Mouse (Mus musculus) MEL (cell line): Measurements from ENCODE around the gene Pcbp3. TPM values are rescaled to one million over a fixed set of nuclear protein-coding genes. Genes with fewer than 3 reads are reported as not detected.

Source experiments
- DNase-seq: peaks from one replicate; pipeline ENCODE4 v3.0.0; 2011; ENCODE audit warnings: low read depth, low spot score
- H3K27ac ChIP-seq: 2 replicates; pipeline ENCODE4 v1.5.1; 2012; ENCODE audit warnings: low read depth, mild to moderate bottlenecking, control low read depth, low read length, moderate library complexity; ENCODE audit not compliant: control insufficient read depth
- H3K27me3 ChIP-seq, 2 experiments: fragments of 150-350 bp in 1 of 2; sonication (generic) in 1 of 2; 2 replicates each; pipeline ENCODE4 v1.6.1; 2012; ENCODE audit warnings: low read length in 2 of 2, mild to moderate bottlenecking in 2 of 2, improper control_type of control experiment in 1 of 2, moderate library complexity in 1 of 2; ENCODE audit not compliant: insufficient read depth in 2 of 2, control insufficient read depth in 1 of 2
- H3K36me3 ChIP-seq, 2 experiments: 2 replicates each; pipeline ENCODE4 v1.6.1; 2012 to 2014; ENCODE audit warnings: low read length in 2 of 2, improper control_type of control experiment in 1 of 2, inconsistent platforms in 1 of 2, mild to moderate bottlenecking in 1 of 2; ENCODE audit not compliant: insufficient read depth in 2 of 2, control insufficient read depth in 1 of 2
- H3K4me1 ChIP-seq, 2 experiments: fragments of 150-350 bp in 1 of 2; sonication (generic) in 1 of 2; 2 replicates each; pipeline ENCODE4 v1.6.1; 2012; ENCODE audit warnings: low read length in 2 of 2, improper control_type of control experiment in 1 of 2, mild to moderate bottlenecking in 1 of 2; ENCODE audit not compliant: insufficient read depth in 2 of 2, control insufficient read depth in 1 of 2
- H3K4me3 ChIP-seq, 2 experiments: fragments of 150-350 bp in 1 of 2; sonication (generic) in 1 of 2; 2 replicates each; pipeline ENCODE4 v1.5.1; 2012; ENCODE audit warnings: low read depth in 2 of 2, low read length in 2 of 2, mild to moderate bottlenecking in 2 of 2, moderate library complexity in 2 of 2, control low read depth in 1 of 2, improper control_type of control experiment in 1 of 2; ENCODE audit not compliant: control insufficient read depth in 1 of 2, insufficient read depth in 1 of 2
- H3K79me2 ChIP-seq: 2 replicates; pipeline ENCODE4 v1.6.1; 2012; ENCODE audit warnings: mild to moderate bottlenecking, low read length, moderate library complexity; ENCODE audit not compliant: control insufficient read depth, poor library complexity, insufficient read depth
- H3K9ac ChIP-seq: 2 replicates; pipeline ENCODE4 v1.6.1; 2012; ENCODE audit warnings: low read depth, mild to moderate bottlenecking, control low read depth, low read length, moderate library complexity; ENCODE audit not compliant: control insufficient read depth, poor library complexity, severe bottlenecking
- H3K9me3 ChIP-seq: fragments of 150-350 bp; sonication (generic); replicated peaks from 2 replicates; pipeline ENCODE4 v1.6.1; 2012; ENCODE audit warnings: mild to moderate bottlenecking, low read length, improper control_type of control experiment, moderate library complexity; ENCODE audit not compliant: insufficient read depth
- EP300 ChIP-seq, 2 experiments: IDR thresholded peaks; 2 replicates each; pipeline ENCODE4 v1.6.1; 2011; ENCODE audit warnings: improper control_type of control experiment in 2 of 2, low read length in 2 of 2, low read depth in 1 of 2, mild to moderate bottlenecking in 1 of 2
- ETS1 ChIP-seq: IDR thresholded peaks from 2 replicates; pipeline ENCODE4 v1.6.1; 2012; ENCODE audit warnings: low read depth, mild to moderate bottlenecking, inconsistent platforms, low read length, improper control_type of control experiment, moderate library complexity
- GABPA ChIP-seq: IDR thresholded peaks from 2 replicates; pipeline ENCODE4 v1.6.1; 2012; ENCODE audit warnings: low read depth, mild to moderate bottlenecking, inconsistent platforms, low read length, improper control_type of control experiment, moderate library complexity
- GATA1 ChIP-seq: IDR thresholded peaks from 2 replicates; pipeline ENCODE4 v1.6.1; 2011; ENCODE audit warnings: low read depth, low read length, improper control_type of control experiment
- JUND ChIP-seq: IDR thresholded peaks from 2 replicates; pipeline ENCODE4 v1.6.1; 2011; ENCODE audit warnings: low read depth, mild to moderate bottlenecking, improper control_type of control experiment, low read length
- KAT2A ChIP-seq: conservative IDR thresholded peaks from 2 replicates; pipeline ENCODE4 v1.6.1; 2012; ENCODE audit warnings: low read depth, low read length, improper control_type of control experiment, inconsistent platforms
- MAFK ChIP-seq: IDR thresholded peaks from 2 replicates; pipeline ENCODE4 v1.6.1; 2011; ENCODE audit warnings: low read depth, mild to moderate bottlenecking, low read length, improper control_type of control experiment, borderline replicate concordance
- MAX ChIP-seq: IDR thresholded peaks from 2 replicates; pipeline ENCODE4 v1.6.1; 2011; ENCODE audit warnings: low read length, improper control_type of control experiment
- MEF2A ChIP-seq: IDR thresholded peaks from 2 replicates; pipeline ENCODE4 v1.6.1; 2014; ENCODE audit warnings: low read depth, mild to moderate bottlenecking, inconsistent platforms, low read length, improper control_type of control experiment; ENCODE audit not compliant: poor library complexity, insufficient replicate concordance, severe bottlenecking; ENCODE audit errors: extremely low read depth
- MXI1 ChIP-seq: IDR thresholded peaks from 2 replicates; pipeline ENCODE4 v1.6.1; 2011; ENCODE audit warnings: mild to moderate bottlenecking, low read depth, low read length, improper control_type of control experiment
- MYC ChIP-seq: IDR thresholded peaks from 2 replicates; pipeline ENCODE4 v1.6.1; 2011; ENCODE audit warnings: low read depth, mild to moderate bottlenecking, low read length, improper control_type of control experiment, moderate library complexity
- NRF1 ChIP-seq: IDR thresholded peaks from 2 replicates; pipeline ENCODE4 v1.6.1; 2014; ENCODE audit warnings: low read depth, mild to moderate bottlenecking, inconsistent platforms, low read length, improper control_type of control experiment, moderate library complexity; ENCODE audit not compliant: poor library complexity, insufficient read depth, severe bottlenecking
- POLR2AphosphoS2 ChIP-seq: IDR thresholded peaks from 2 replicates; pipeline ENCODE4 v1.6.1; 2011; ENCODE audit warnings: low read length, improper control_type of control experiment
- POLR2AphosphoS5 ChIP-seq: IDR thresholded peaks from 2 replicates; pipeline ENCODE4 v1.6.1; 2012; ENCODE audit warnings: low read depth, borderline replicate concordance, mild to moderate bottlenecking, inconsistent platforms, low read length, moderate library complexity, mixed read lengths
- RAD21 ChIP-seq: IDR thresholded peaks from 2 replicates; pipeline ENCODE4 v1.6.1; 2011; ENCODE audit warnings: mild to moderate bottlenecking, low read depth, low read length, improper control_type of control experiment
- SIN3A ChIP-seq: IDR thresholded peaks from 2 replicates; pipeline ENCODE4 v1.6.1; 2012; ENCODE audit warnings: low read length, improper control_type of control experiment, inconsistent platforms
- SMC3 ChIP-seq: IDR thresholded peaks from 2 replicates; pipeline ENCODE4 v1.6.1; 2011; ENCODE audit warnings: low read depth, low read length, improper control_type of control experiment
- TAL1 ChIP-seq: IDR thresholded peaks from 2 replicates; pipeline ENCODE4 v1.6.1; 2012; ENCODE audit warnings: mild to moderate bottlenecking, inconsistent platforms, low read length, moderate library complexity, mixed read lengths
- TBP ChIP-seq: IDR thresholded peaks from 2 replicates; pipeline ENCODE4 v1.8.0; 2011; ENCODE audit warnings: low read depth, low read length, improper control_type of control experiment
- TCF12 ChIP-seq: IDR thresholded peaks from 2 replicates; pipeline ENCODE4 v1.6.1; 2014; ENCODE audit warnings: low read depth, mild to moderate bottlenecking, inconsistent platforms, low read length, improper control_type of control experiment, moderate library complexity
- UBTF ChIP-seq: IDR thresholded peaks from 2 replicates; pipeline ENCODE4 v1.6.1; 2012; ENCODE audit warnings: low read depth, mild to moderate bottlenecking, inconsistent platforms, low read length, improper control_type of control experiment, moderate library complexity, borderline replicate concordance; ENCODE audit not compliant: insufficient read depth
- USF1 ChIP-seq: IDR thresholded peaks from 2 replicates; pipeline ENCODE4 v1.6.1; 2014; ENCODE audit warnings: low read depth, mild to moderate bottlenecking, inconsistent platforms, low read length, improper control_type of control experiment, moderate library complexity
- ZKSCAN1 ChIP-seq: IDR thresholded peaks from 2 replicates; pipeline ENCODE4 v1.6.1; 2012; ENCODE audit warnings: low read depth, mild to moderate bottlenecking, inconsistent platforms, low read length, improper control_type of control experiment, moderate library complexity
- ZMIZ1 ChIP-seq: IDR thresholded peaks from 2 replicates; pipeline ENCODE4 v1.6.1; 2012; ENCODE audit warnings: low read depth, mild to moderate bottlenecking, inconsistent platforms, low read length, improper control_type of control experiment, moderate library complexity
- ZNF384 ChIP-seq: IDR thresholded peaks from 2 replicates; pipeline ENCODE4 v1.6.1; 2012; ENCODE audit warnings: low read depth, mild to moderate bottlenecking, inconsistent platforms, low read length, improper control_type of control experiment
- polyA plus RNA-seq, 2 experiments: library from polyadenylated mRNA; stranded (reverse) in 1 of 2; unstranded in 1 of 2; fragments of >175 nt in 1 of 2; fragments of >200 nt in 1 of 2; gene quantifications; 2 replicates each; pipeline versions ENCODE4 v1.2.1 to v1.2.4; 2012; ENCODE audit warnings: low replicate concordance in 2 of 2, low read depth in 1 of 2; ENCODE audit not compliant: insufficient read length in 2 of 2, insufficient read depth in 1 of 2, missing spikeins in 1 of 2
- total RNA-seq: library from RNA; depleted of rRNA; stranded (reverse); fragments of 300-350 nt; gene quantifications from 2 replicates; pipeline ENCODE4 v1.2.3, GENCODE M21; 2012

Pcbp3 gene
- total and polyA plus RNA-seq, 3 experiments, result 1.1 to 3.3 TPM; not detected in 1

- H3K9ac ChIP-seq, result no peak overlapping the region
- no peak for DNase-seq
- no peak overlapping the region for H3K4me3 ChIP-seq
- H3K27me3 ChIP-seq, result no peaks in the 10 kb centered on the region; a peak in 1 of 4 replicates
- no peak for TF ChIP-seq UBTF
- no peak for TF ChIP-seq EP300 (IDR thresholded peaks at IDR 0.05; ENCODE audit: low read depth in 1 of 2, low read length in 2 of 2)
- no peak for TF ChIP-seq JUND
- TF ChIP-seq SIN3A, result no peak
- no peak for TF ChIP-seq ETS1
- no peak for TF ChIP-seq KAT2A
- no peak for TF ChIP-seq TBP
- no peak for TF ChIP-seq RAD21
- TF ChIP-seq MAX, result no peak
- TF ChIP-seq SMC3, result no peak
- TF ChIP-seq MEF2A, result no peak
- TF ChIP-seq TAL1, result no peak
- TF ChIP-seq USF1, result no peak
- TF ChIP-seq ZMIZ1, result no peak
- no peak for TF ChIP-seq MAFK
- TF ChIP-seq POLR2AphosphoS5, result no peak
- no peak for TF ChIP-seq ZNF384
- no peak for TF ChIP-seq GATA1
- no peak for TF ChIP-seq TCF12
- TF ChIP-seq GABPA, result no peak
- no peaks in the 10 kb centered on the region for H3K9me3 ChIP-seq
- no peaks in the 10 kb centered on the region for H3K36me3 ChIP-seq
- H3K79me2 ChIP-seq, result no peaks in the 10 kb centered on the region
- no peak overlapping the region for H3K27ac ChIP-seq
- H3K4me1 ChIP-seq, result no peaks in the 10 kb centered on the region
Observed at GRCm38 (mm10) chr10:76764927-76765326, 196.8 kb downstream of the Pcbp3 start.

DNA sequence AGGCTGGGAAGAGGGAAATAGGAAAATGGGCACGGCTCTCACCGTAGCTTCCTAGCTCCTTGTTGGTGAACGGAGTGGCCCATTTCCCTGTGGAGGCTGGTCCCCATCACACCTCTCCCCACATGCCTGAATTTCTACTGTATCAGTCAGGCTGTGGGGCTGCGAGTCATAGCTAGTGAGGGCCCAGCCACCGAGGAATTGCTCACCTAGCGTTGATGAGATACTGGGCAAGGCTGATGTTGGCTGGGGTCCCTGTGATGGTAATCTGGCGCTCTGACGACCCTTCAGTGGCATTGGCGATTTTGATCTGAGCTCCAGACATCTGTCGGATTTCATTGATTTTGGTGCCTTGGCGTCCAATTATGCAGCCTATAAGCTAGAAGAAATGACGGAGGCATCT, 198.7 kb downstream of the Pcbp3 start:
- no peaks in the 10 kb centered on the region for H3K9me3 ChIP-seq
- H3K79me2 ChIP-seq, result no peaks in the 10 kb centered on the region
- no peaks in the 10 kb centered on the region for H3K4me1 ChIP-seq
- no peak overlapping the region for H3K4me3 ChIP-seq
- no peak overlapping the region for H3K9ac ChIP-seq
- H3K27me3 ChIP-seq, result peaks cover 1 to 2% of the 10 kb centered on the region in 2 experiments; a peak in 3 of 4 replicates
- no peak for DNase-seq
- TF ChIP-seq POLR2AphosphoS2 (no peak), MXI1 (no peak), ETS1 (no peak), SIN3A (no peak), ZKSCAN1 (no peak), RAD21 (no peak), NRF1 (no peak), ZMIZ1 (no peak), TAL1 (no peak), MAX (no peak), MYC (no peak)
- H3K36me3 ChIP-seq, result no peaks in the 10 kb centered on the region
- no peak overlapping the region for H3K27ac ChIP-seq
